Mouse (Mus musculus) R1 (cell line): Measurements from ENCODE around the gene Sycp2.
A peak's percentile ranks its signal among the peaks of the same experiment; 100 is the strongest.

Experiments used
- DNase-seq: peaks from one replicate; pipeline ENCODE4 v3.0.0-alpha.2; 2018; ENCODE audit warnings: low read depth, low spot score

The Sycp2 gene

GRCm38 (mm10) chr2:178303453-178304187 lies 103.9 kb downstream of the Sycp2 start:
- peak; percentile 21 for DNase-seq
